Mouse (Mus musculus) stomach, embryonic 14.5 days (tissue): ENCODE measurements around the gene Mt4. TPM values are rescaled to one million over a fixed set of nuclear protein-coding genes. Genes with fewer than 3 reads are reported as not detected.

Experiments used
- ATAC-seq: fragments of 200-750 bp; cut with Nextera tagmentation; 2 replicates; pipeline ENCODE4 v1.8.0; 2017; ENCODE audit warnings: low read depth, moderate TSS enrichment; ENCODE audit not compliant: insufficient number of reproducible peaks, insufficient read depth, low FRiP score
- H3K27ac ChIP-seq: fragments of 300-500 bp; sonication (generic); 2 replicates; pipeline ENCODE4 v1.5.1; 2014; ENCODE audit warnings: mild to moderate bottlenecking, low read length, moderate library complexity, mixed read lengths
- H3K27me3 ChIP-seq: fragments of 300-500 bp; sonication (generic); 2 replicates; pipeline ENCODE4 v1.6.1; 2014; ENCODE audit warnings: low read length, control low read depth, mixed read lengths; ENCODE audit not compliant: control insufficient read depth, insufficient read depth
- H3K36me3 ChIP-seq: fragments of 300-500 bp; sonication (generic); 2 replicates; pipeline ENCODE4 v1.6.1; 2014; ENCODE audit warnings: mild to moderate bottlenecking, control low read depth, low read length, moderate library complexity, mixed read lengths; ENCODE audit not compliant: control insufficient read depth, insufficient read depth
- H3K4me1 ChIP-seq: fragments of 300-500 bp; sonication (generic); 2 replicates; pipeline ENCODE4 v1.6.1; 2014; ENCODE audit warnings: low read length, control low read depth, mixed read lengths; ENCODE audit not compliant: control insufficient read depth, insufficient read depth
- H3K4me2 ChIP-seq: fragments of 300-500 bp; sonication (generic); replicated peaks from 2 replicates; pipeline ENCODE4 v1.6.1; 2014; ENCODE audit warnings: low read depth, low read length, control low read depth
- H3K4me3 ChIP-seq: fragments of 300-500 bp; sonication (generic); 2 replicates; pipeline ENCODE4 v1.5.1; 2014; ENCODE audit warnings: low read depth, low read length, control low read depth
- H3K9ac ChIP-seq: fragments of 300-500 bp; sonication (generic); replicated peaks from 2 replicates; pipeline ENCODE4 v1.6.1; 2014; ENCODE audit warnings: low read depth, mild to moderate bottlenecking, control low read depth, low read length, moderate library complexity, mixed read lengths
- H3K9me3 ChIP-seq: fragments of 300-500 bp; sonication (generic); 2 replicates; pipeline ENCODE4 v1.6.1; 2016; ENCODE audit warnings: low read depth, low read length, control low read depth; ENCODE audit not compliant: control insufficient read depth
- WGBS: fragments of 180-500 bp; shearing (Covaris S2); extraction: QIAGEN DNeasy Blood & Tissue Kit; methylation state at CpG from one replicate; pipeline ENCODE4 v1.1.7; 2014; 5-methylcytosine and 5-hydroxymethylcytosine counted together
- polyA plus RNA-seq: library from polyadenylated mRNA; unstranded; fragments of >200 nt; fragmentation: Nextera tagmentation; extraction: Ambion mirVana; gene quantifications from 2 replicates; pipeline ENCODE4 v1.2.1, GENCODE M21; 2014

Mt4 gene
- polyA plus RNA-seq, 1 experiment from 2014 or later, result not detected

GRCm38 (mm10) chr8:94185791-94186190 lies 48.8 kb downstream of the Mt4 start:
- Histone ChIP-seq H3K27ac (no peak overlapping the region; the same call in 1 of the 2 replicates), H3K27me3 (peaks cover 15% of the 10 kb centered on the region; the same call in 1 of the 2 replicates), H3K4me2 (no peak overlapping the region), H3K9me3 (no peaks in the 10 kb centered on the region), H3K4me1 (peaks cover 13% of the 10 kb centered on the region), H3K36me3 (no peaks in the 10 kb centered on the region), H3K4me3 (no peak overlapping the region), H3K9ac (no peak overlapping the region)
- WGBS, result 63% methylated on average over 6 of the region's 6 CpGs
- ATAC-seq, result no peak

DNA sequence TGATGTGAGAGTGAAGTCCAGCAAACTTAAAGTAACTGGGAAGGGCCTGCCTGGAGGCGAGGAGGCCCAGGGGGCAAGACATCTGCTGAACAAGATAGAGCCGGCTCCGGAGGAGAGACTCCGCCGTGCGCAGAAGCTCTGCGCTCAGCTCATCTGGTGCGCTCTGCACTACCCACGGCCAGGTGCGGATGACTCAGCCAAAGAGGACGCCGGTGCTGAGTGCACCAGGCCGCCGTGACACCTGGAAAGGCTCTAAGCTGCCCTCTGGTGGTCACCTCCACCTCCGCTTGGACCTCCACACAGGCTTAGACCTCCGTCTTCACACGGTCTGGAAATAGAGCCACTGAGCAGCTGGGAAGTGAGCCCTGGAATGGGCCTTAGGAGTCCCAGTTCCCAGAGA lies 49.5 kb downstream of the Mt4 start:
- Histone ChIP-seq H3K4me3 (no peak overlapping the region), H3K4me1 (peaks cover 15% of the 10 kb centered on the region), H3K9me3 (no peaks in the 10 kb centered on the region), H3K27me3 (peaks cover 15% of the 10 kb centered on the region; the same call in 1 of the 2 replicates), H3K36me3 (no peaks in the 10 kb centered on the region), H3K4me2 (peak overlapping the region; percentile 30; the same call in 1 of the 2 replicates), H3K9ac (no peak overlapping the region; the same call in 1 of the 2 replicates), H3K27ac (peak overlapping the region; percentile 21; the same call in 1 of the 2 replicates)
- peak; percentile 77 for ATAC-seq
- 3% methylated on average over 16 of the region's 17 CpGs for WGBS

DNA sequence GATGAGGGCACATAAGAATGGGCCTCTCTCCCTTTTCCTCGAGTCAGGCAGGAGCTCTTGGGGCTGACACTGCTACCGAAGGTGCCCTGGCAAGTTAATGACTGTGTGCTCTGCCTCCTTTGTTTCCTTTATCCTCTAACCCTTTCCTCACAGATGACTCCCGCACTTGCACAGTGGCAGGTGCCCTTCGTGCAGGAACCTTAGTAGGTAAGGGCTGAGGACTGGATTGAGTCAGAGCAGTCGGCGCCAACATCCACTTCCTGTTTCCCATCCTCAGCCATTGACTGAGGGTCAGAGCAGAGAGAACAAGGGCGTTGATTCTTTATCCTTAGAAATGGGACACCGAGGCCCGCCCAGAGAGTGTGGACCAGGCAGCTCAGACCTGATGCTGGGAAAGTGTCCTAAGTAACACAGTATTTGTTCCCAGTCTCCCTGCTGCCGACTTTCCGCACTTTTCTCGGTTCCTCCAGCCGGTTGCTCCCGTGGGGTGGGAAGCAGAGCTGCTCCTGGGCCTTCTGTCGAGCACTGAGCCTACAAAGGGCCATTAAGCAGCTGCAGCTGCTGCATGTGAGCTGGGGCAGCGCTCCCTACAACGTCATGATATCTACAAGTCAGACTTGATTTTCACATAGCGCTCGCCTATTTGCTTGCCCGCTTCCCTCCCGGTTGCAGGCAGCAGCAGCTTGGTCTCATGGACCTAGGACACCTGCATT lies 50.4 kb downstream of the Mt4 start:
- WGBS, result 34% methylated on average over 21 of the region's 21 CpGs
- H3K9ac ChIP-seq, result no peak overlapping the region
- H3K4me2 ChIP-seq, result no peak overlapping the region

More for the DNA sequence above, 50.4 kb downstream of the Mt4 start:
- peaks cover 12% of the 10 kb centered on the region; the same call in 1 of the 2 replicates for H3K27me3 ChIP-seq
- no peak overlapping the region for H3K4me3 ChIP-seq
- peaks cover 15% of the 10 kb centered on the region for H3K4me1 ChIP-seq
- no peak for ATAC-seq
- no peak overlapping the region for H3K27ac ChIP-seq
- no peaks in the 10 kb centered on the region for H3K9me3 ChIP-seq
- no peaks in the 10 kb centered on the region for H3K36me3 ChIP-seq

Other genes with a start within 250 kb of the Mt4 start
- 41.9 and 46.3 TPM in 2 replicates for gene Amfr, start 124.4 kb upstream of the Mt4 start, polyA plus RNA-seq
- gene Nudt21, start 100.2 kb upstream of the Mt4 start, polyA plus RNA-seq, result 126 and 136 TPM in 2 replicates
- gene Ogfod1, start 100.0 kb upstream of the Mt4 start, polyA plus RNA-seq, result 13.4 and 17.9 TPM in 2 replicates
- gene Bbs2, start 38.3 kb upstream of the Mt4 start, polyA plus RNA-seq, result 12.7 and 16.6 TPM in 2 replicates
- 3.6 and 6.4 TPM in 2 replicates for gene Mt3, start 15.4 kb downstream of the Mt4 start, polyA plus RNA-seq
- gene Mt2, start 35.5 kb downstream of the Mt4 start, polyA plus RNA-seq, result 310 and 332 TPM in 2 replicates
- 888 and 910 TPM in 2 replicates for gene Mt1, start 41.9 kb downstream of the Mt4 start, polyA plus RNA-seq
- gene Nup93, start 77.4 kb downstream of the Mt4 start, polyA plus RNA-seq, result 74.6 and 82.1 TPM in 2 replicates
- not detected in 2 replicates for gene Slc12a3, start 192.0 kb downstream of the Mt4 start, polyA plus RNA-seq
- gene Herpud1, start 249.2 kb downstream of the Mt4 start, polyA plus RNA-seq, result 93.1 and 101 TPM in 2 replicates